Mouse (Mus musculus) lung, adult 2 months (tissue): ENCODE data around the gene Gm7137.

Experiments
- CTCF ChIP-seq: fragments of 200-500 bp; IDR thresholded peaks from 2 replicates; pipeline ENCODE4 v1.5.1; 2011; ENCODE audit warnings: mild to moderate bottlenecking, low read length, control low read depth; ENCODE audit not compliant: insufficient read depth
- POLR2A ChIP-seq: fragments of 200-500 bp; IDR thresholded peaks from 2 replicates; pipeline ENCODE4 v1.6.1; 2011; ENCODE audit warnings: low read depth, mild to moderate bottlenecking, control low read depth, low read length, borderline replicate concordance; ENCODE audit errors: extremely low read depth

DNA sequence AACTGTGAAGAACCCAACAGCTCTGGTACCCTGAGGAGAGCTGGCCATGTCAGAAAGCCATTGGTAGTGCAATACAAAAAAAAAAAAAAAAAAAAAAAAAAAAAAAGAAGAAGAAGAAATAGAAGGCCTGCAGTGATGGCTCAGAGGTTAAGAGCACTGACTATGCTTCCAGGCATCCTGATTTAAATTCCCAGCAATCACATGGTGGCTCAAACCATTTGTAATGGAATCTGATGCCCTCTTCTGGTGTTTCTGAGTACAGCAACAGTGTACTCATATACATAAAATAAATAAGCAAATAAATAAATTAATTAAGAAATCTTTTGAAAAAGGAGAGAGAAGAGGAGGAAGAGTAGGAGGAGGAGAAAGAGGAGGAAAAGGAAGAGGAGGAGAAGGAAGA lies 34.6 kb downstream of the Gm7137 start:
- no peak for TF ChIP-seq POLR2A
- no peak for TF ChIP-seq CTCF
